Mouse (Mus musculus): ENCODE data around the gene Rnf123.
A peak's percentile ranks its signal among the peaks of the same experiment; 100 is the strongest.

The Rnf123 gene

GRCm38 (mm10) chr9:108082988-108083431 is at the start of gene Rnf123:
TSS of gene Rnf123 (minus strand) at chr9:108083346.
- no peak for DNase-seq

GRCm38 (mm10) chr9:108132373-108132772 is 49.2 kb upstream of the Rnf123 start:
- DNase-seq, result no peak

- DNase-seq, result no peak
Measured at GRCm38 (mm10) chr9:108131502-108131901, 48.4 kb upstream of the Rnf123 start.

GRCm38 (mm10) chr9:108129042-108129948 is 46.1 kb upstream of the Rnf123 start:
- DNase-seq, result no peak

- DNase-seq, result peak; percentile 79
Measured at GRCm38 (mm10) chr9:108128248-108128647, 45.1 kb upstream of the Rnf123 start.

- DNase-seq, result no peak
Measured at GRCm38 (mm10) chr9:108126436-108127180, 43.5 kb upstream of the Rnf123 start.

GRCm38 (mm10) chr9:108125731-108126130 is 42.6 kb upstream of the Rnf123 start:
- no peak for DNase-seq

- no peak for DNase-seq
Measured at GRCm38 (mm10) chr9:108123916-108124315, 40.8 kb upstream of the Rnf123 start.

- no peak for DNase-seq
Measured at GRCm38 (mm10) chr9:108121170-108121969, 38.2 kb upstream of the Rnf123 start.

GRCm38 (mm10) chr9:108120671-108121070 is 37.5 kb upstream of the Rnf123 start:
- DNase-seq, result no peak

GRCm38 (mm10) chr9:108119891-108120411 is 36.8 kb upstream of the Rnf123 start:
- no peak for DNase-seq

- no peak for DNase-seq
Measured at GRCm38 (mm10) chr9:108117143-108117542, 34.0 kb upstream of the Rnf123 start.

GRCm38 (mm10) chr9:108115290-108116077 is 32.3 kb upstream of the Rnf123 start:
- DNase-seq, result peak; percentile 65

GRCm38 (mm10) chr9:108112719-108113340 is 29.7 kb upstream of the Rnf123 start:
- DNase-seq, result no peak

- no peak for DNase-seq
Measured at GRCm38 (mm10) chr9:108111593-108112121, 28.5 kb upstream of the Rnf123 start.

- DNase-seq, result no peak
Measured at GRCm38 (mm10) chr9:108111101-108111592, 28.0 kb upstream of the Rnf123 start.

- DNase-seq, result no peak
Measured at GRCm38 (mm10) chr9:108110160-108110559, 27.0 kb upstream of the Rnf123 start.

GRCm38 (mm10) chr9:108107867-108108266 is 24.7 kb upstream of the Rnf123 start:
- DNase-seq, result no peak

GRCm38 (mm10) chr9:108106090-108106489 is 22.9 kb upstream of the Rnf123 start:
- no peak for DNase-seq

- DNase-seq, result no peak
Measured at GRCm38 (mm10) chr9:108105549-108105863, 22.4 kb upstream of the Rnf123 start.
